Mouse (Mus musculus) testis, adult 2 months (tissue): ENCODE results near the gene Fat3.

ENCODE experiments used
- CTCF ChIP-seq: fragments of 200-500 bp; IDR thresholded peaks from 2 replicates; pipeline ENCODE4 v1.5.1; 2012; ENCODE audit warnings: low read depth, mild to moderate bottlenecking, inconsistent platforms, low read length, moderate library complexity; ENCODE audit not compliant: control insufficient read depth, insufficient read depth, insufficient replicate concordance
- POLR2A ChIP-seq: fragments of 200-500 bp; IDR thresholded peaks from 2 replicates; pipeline ENCODE4 v1.6.1; 2012; ENCODE audit warnings: low read depth, mild to moderate bottlenecking, inconsistent platforms, low read length, moderate library complexity; ENCODE audit not compliant: control insufficient read depth

DNA sequence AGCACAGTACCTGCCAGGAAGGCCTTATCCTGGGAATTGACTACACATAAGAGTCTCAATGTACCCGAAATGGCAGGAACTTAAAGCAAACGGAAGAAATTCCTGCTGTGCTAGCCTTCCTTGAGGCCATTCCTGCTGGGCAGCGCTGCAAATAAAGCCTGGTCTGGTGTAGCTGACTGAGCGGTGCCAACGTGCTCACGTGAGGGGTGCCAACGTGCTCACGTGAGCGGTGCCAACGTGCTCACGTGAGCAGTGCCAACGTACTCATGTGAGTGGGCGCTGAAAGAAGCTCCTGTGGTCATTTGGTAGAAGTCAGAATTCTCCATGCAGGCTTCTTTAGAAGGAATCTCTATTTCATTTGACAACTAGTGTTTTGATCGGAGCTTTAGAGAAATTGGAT, 522.8 kb downstream of the Fat3 start:
- TF ChIP-seq CTCF (no peak), POLR2A (no peak)
